Mouse (Mus musculus): ENCODE measurements around the gene Rsph14. TPM values are rescaled to one million over a fixed set of nuclear protein-coding genes. Genes with fewer than 3 reads are reported as not detected.

Rsph14 gene
- polyA plus RNA-seq, 1 experiment from 2014 or later: not detected

Other genes starting within 250 kb of the Rsph14 start
- 2.1 and 2.7 TPM in 2 replicates for gene Gnaz, start 65.4 kb downstream of the Rsph14 start, polyA plus RNA-seq (2014; fragmentation: Nextera tagmentation; extraction: Ambion mirVana)
- gene Rab36, start 4.5 kb upstream of the Rsph14 start, polyA plus RNA-seq (2014; fragmentation: Nextera tagmentation; extraction: Ambion mirVana): 4.1 and 5.2 TPM in 2 replicates
- 26.5 and 31.1 TPM in 2 replicates for gene Bcr, start 28.0 kb upstream of the Rsph14 start, polyA plus RNA-seq (2014; fragmentation: Nextera tagmentation; extraction: Ambion mirVana)
- gene Specc1l, start 179.5 kb upstream of the Rsph14 start, polyA plus RNA-seq (2014; fragmentation: Nextera tagmentation; extraction: Ambion mirVana): 15.7 and 16.6 TPM in 2 replicates

Data from heart, embryonic 11.5 days (tissue).